Mouse (Mus musculus): ENCODE measurements around the gene Ppfia4. TPM values are rescaled to one million over a fixed set of nuclear protein-coding genes. Genes with fewer than 3 reads are reported as not detected.

Ppfia4 gene
- polyA plus RNA-seq, 1 experiment from 2014 or later = 6.7 TPM

GRCm38 (mm10) chr1:134353326-134353725, 20.6 kb upstream of the Ppfia4 start:
- H3K4me3 ChIP-seq (replicated peaks) = no peak overlapping the region
- peaks cover 87% of the 10 kb centered on the region for H3K36me3 ChIP-seq
- 98% methylated on average over 2 of the region's 2 CpGs for WGBS
- no peak overlapping the region for H3K9ac ChIP-seq (replicated peaks)
- H3K9me3 ChIP-seq = no peaks in the 10 kb centered on the region
- H3K4me2 ChIP-seq = no peak overlapping the region
- no peaks in the 10 kb centered on the region for H3K4me1 ChIP-seq (replicated peaks)
- no peak overlapping the region for H3K27ac ChIP-seq
- H3K27me3 ChIP-seq = no peaks in the 10 kb centered on the region
- ATAC-seq (ENCODE audit: insufficient number of reproducible peaks, insufficient read depth, low FRiP score, low TSS enrichment, low read depth) = no peak

GRCm38 (mm10) chr1:134347791-134348190, 15.1 kb upstream of the Ppfia4 start:
- no peak overlapping the region for H3K9ac ChIP-seq (replicated peaks)
- H3K4me1 ChIP-seq (replicated peaks) = peaks cover 15% of the 10 kb centered on the region
- H3K9me3 ChIP-seq = no peaks in the 10 kb centered on the region
- H3K4me3 ChIP-seq (replicated peaks) = no peak overlapping the region
- H3K4me2 ChIP-seq = no peak overlapping the region
- no peak overlapping the region for H3K27ac ChIP-seq
- WGBS = 92% methylated on average over 9 of the region's 9 CpGs
- no peak for ATAC-seq (ENCODE audit: insufficient number of reproducible peaks, insufficient read depth, low FRiP score, low TSS enrichment, low read depth)
- peaks cover 66% of the 10 kb centered on the region for H3K36me3 ChIP-seq
- no peaks in the 10 kb centered on the region for H3K27me3 ChIP-seq

- Histone ChIP-seq H3K4me1 (replicated peaks) (peaks cover 15% of the 10 kb centered on the region), H3K36me3 (peaks cover 38% of the 10 kb centered on the region), H3K4me3 (replicated peaks) (peak overlapping the region; percentile 54), H3K27me3 (no peaks in the 10 kb centered on the region), H3K4me2 (peak overlapping the region; percentile 94), H3K9ac (replicated peaks) (no peak overlapping the region), H3K9me3 (no peaks in the 10 kb centered on the region), H3K27ac (0 out of 2 replicates have a peak overlapping the region, but pooled peaks have one; percentile 17)
- WGBS = 71% methylated on average over 4 of the region's 4 CpGs
- no peak for ATAC-seq (ENCODE audit: insufficient number of reproducible peaks, insufficient read depth, low FRiP score, low TSS enrichment, low read depth)
Measured at GRCm38 (mm10) chr1:134345075-134345474, 12.3 kb upstream of the Ppfia4 start.

DNA sequence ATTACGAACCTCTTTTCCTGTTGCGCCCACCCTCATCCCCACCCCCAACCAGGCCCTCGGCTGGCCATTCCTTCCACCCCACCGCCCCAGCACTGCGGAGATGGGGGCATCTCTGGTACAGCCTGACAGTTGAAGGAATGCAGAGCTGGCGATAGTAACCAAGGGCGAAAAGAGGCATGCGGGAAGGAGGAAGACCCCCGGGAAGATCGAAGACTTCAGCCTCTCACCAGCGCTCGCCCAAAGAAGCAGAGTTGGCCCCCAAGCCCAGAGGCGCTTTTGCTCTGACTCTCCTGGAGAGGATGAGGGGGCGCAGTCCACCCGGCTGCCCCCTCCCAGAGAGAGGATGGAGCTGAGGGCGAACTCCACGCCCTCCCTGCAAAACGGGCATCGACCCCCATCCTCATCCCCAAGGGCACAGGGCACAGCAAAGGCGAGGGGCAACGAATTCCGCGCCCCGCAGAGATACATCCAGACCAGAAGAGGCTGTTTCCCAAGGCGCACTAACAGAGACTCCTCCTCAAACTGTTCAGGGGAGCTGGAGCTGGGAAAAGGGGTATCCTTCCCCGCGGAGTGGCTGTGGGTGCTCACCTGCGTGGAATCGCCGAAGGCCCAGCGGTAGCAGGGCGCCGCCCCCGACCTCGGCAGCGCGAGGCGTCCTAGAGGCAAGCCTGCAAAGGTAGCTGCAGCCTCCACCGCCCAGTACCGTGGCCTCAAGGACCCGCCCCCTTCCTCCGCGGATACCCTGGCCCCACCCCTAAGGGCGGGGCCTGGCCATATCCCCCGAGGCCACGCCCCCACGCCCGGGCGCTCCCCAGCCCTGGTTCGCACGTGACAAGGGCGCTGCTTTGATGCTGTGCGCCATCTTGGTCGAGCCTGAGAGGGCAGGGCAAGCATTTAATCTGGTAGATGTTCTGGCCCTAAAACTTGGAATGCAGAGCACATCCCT, 11.6 kb upstream of the Ppfia4 start:
- peak; percentile 94 for ATAC-seq (ENCODE audit: insufficient number of reproducible peaks, insufficient read depth, low FRiP score, low TSS enrichment, low read depth)
- H3K36me3 ChIP-seq = peaks cover 30% of the 10 kb centered on the region
- H3K27me3 ChIP-seq = no peaks in the 10 kb centered on the region
- H3K9me3 ChIP-seq = no peaks in the 10 kb centered on the region
- H3K4me3 ChIP-seq (replicated peaks) = peak overlapping the region; percentile 54
- WGBS = under 1% methylated on average over 54 of the region's 54 CpGs
- peak overlapping the region; percentile 17; the same call in 1 of the 2 replicates for H3K27ac ChIP-seq
- H3K4me1 ChIP-seq (replicated peaks) = peaks cover 15% of the 10 kb centered on the region
- peak overlapping the region; percentile 61 for H3K9ac ChIP-seq (replicated peaks)
- H3K4me2 ChIP-seq = peak overlapping the region; percentile 94

GRCm38 (mm10) chr1:134343567-134343966, 10.8 kb upstream of the Ppfia4 start:
- 3% methylated on average over 2 of the region's 2 CpGs for WGBS
- no peak for ATAC-seq (ENCODE audit: insufficient number of reproducible peaks, insufficient read depth, low FRiP score, low TSS enrichment, low read depth)
- Histone ChIP-seq H3K27ac (no peak overlapping the region), H3K27me3 (no peaks in the 10 kb centered on the region), H3K9me3 (no peaks in the 10 kb centered on the region), H3K9ac (replicated peaks) (no peak overlapping the region), H3K4me3 (replicated peaks) (peak overlapping the region; percentile 54), H3K36me3 (peaks cover 27% of the 10 kb centered on the region), H3K4me2 (peak overlapping the region; percentile 94), H3K4me1 (replicated peaks) (peaks cover 15% of the 10 kb centered on the region)

DNA sequence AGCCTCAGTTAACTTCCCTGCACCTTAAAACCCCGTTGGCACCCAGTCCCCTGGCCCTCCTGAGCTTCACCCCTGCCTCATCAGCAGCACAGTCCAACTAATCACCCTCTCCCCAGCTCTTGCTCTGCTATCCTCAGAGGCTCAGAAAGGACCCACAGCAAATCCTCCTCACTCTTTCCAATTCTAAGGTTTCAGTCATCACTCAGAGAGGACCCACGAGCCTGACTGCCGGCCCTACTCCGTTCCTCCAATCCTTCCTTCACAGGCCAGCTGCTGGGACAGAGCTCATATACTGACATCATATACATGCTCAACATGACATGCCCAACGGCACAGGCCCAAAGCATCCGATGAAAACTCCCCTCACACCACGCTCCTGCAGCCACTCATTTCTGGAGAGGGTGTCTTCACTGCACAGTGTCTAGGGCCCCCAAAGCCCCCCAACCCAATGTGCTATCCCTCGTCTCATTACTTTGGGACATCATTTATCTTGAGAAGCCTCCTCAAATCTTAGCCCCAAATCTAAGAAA, 10.1 kb upstream of the Ppfia4 start:
- H3K27ac ChIP-seq = no peak overlapping the region
- no peak for ATAC-seq (ENCODE audit: insufficient number of reproducible peaks, insufficient read depth, low FRiP score, low TSS enrichment, low read depth)
- peaks cover 21% of the 10 kb centered on the region for H3K36me3 ChIP-seq
- H3K27me3 ChIP-seq = no peaks in the 10 kb centered on the region
- H3K9ac ChIP-seq (replicated peaks) = no peak overlapping the region
- H3K9me3 ChIP-seq = no peaks in the 10 kb centered on the region
- H3K4me2 ChIP-seq = no peak overlapping the region
- peaks cover 15% of the 10 kb centered on the region for H3K4me1 ChIP-seq (replicated peaks)
- WGBS = 76% methylated on average over 8 of the region's 8 CpGs
- no peak overlapping the region for H3K4me3 ChIP-seq (replicated peaks)

DNA sequence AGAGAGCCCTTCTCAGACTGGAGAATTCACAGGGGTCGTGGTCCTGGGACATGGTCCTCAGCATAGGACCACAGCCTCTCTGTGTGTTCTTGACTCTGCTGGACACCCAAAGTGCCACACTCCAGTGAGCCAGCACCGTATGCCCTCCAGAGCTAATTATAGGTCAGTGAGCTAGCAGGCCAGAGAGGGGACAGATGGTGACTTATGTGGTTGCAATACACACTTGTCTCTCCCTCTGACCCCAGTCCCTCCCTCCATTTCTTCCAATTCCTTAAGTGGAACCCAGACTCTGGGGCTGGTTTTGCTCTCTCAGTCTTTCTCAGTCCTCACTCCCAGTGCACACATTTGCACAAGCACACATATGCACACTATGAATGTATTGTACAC, 9.5 kb upstream of the Ppfia4 start:
- H3K27me3 ChIP-seq = no peaks in the 10 kb centered on the region
- H3K4me3 ChIP-seq (replicated peaks) = no peak overlapping the region
- no peak overlapping the region for H3K27ac ChIP-seq
- WGBS = 68% methylated on average over 2 of the region's 2 CpGs
- no peaks in the 10 kb centered on the region for H3K9me3 ChIP-seq
- ATAC-seq (ENCODE audit: insufficient number of reproducible peaks, insufficient read depth, low FRiP score, low TSS enrichment, low read depth) = no peak
- H3K9ac ChIP-seq (replicated peaks) = no peak overlapping the region
- 0 out of 2 replicates have a peak overlapping the region, but pooled peaks have one; percentile 13 for H3K4me2 ChIP-seq
- H3K4me1 ChIP-seq (replicated peaks) = peaks cover 15% of the 10 kb centered on the region
- H3K36me3 ChIP-seq = peaks cover 16% of the 10 kb centered on the region

- no peaks in the 10 kb centered on the region for H3K27me3 ChIP-seq
- no peak overlapping the region for H3K9ac ChIP-seq (replicated peaks)
- no peaks in the 10 kb centered on the region for H3K9me3 ChIP-seq
- no peak overlapping the region for H3K27ac ChIP-seq
- peaks cover 12% of the 10 kb centered on the region for H3K36me3 ChIP-seq
- 80% methylated on average over 5 of the region's 5 CpGs for WGBS
- ATAC-seq (ENCODE audit: insufficient number of reproducible peaks, insufficient read depth, low FRiP score, low TSS enrichment, low read depth) = no peak
- H3K4me2 ChIP-seq = 0 out of 2 replicates have a peak overlapping the region, but pooled peaks have one; percentile 13
- H3K4me1 ChIP-seq (replicated peaks) = peaks cover 15% of the 10 kb centered on the region
- H3K4me3 ChIP-seq (replicated peaks) = no peak overlapping the region
Measured at GRCm38 (mm10) chr1:134341641-134342277, 9.0 kb upstream of the Ppfia4 start.

DNA sequence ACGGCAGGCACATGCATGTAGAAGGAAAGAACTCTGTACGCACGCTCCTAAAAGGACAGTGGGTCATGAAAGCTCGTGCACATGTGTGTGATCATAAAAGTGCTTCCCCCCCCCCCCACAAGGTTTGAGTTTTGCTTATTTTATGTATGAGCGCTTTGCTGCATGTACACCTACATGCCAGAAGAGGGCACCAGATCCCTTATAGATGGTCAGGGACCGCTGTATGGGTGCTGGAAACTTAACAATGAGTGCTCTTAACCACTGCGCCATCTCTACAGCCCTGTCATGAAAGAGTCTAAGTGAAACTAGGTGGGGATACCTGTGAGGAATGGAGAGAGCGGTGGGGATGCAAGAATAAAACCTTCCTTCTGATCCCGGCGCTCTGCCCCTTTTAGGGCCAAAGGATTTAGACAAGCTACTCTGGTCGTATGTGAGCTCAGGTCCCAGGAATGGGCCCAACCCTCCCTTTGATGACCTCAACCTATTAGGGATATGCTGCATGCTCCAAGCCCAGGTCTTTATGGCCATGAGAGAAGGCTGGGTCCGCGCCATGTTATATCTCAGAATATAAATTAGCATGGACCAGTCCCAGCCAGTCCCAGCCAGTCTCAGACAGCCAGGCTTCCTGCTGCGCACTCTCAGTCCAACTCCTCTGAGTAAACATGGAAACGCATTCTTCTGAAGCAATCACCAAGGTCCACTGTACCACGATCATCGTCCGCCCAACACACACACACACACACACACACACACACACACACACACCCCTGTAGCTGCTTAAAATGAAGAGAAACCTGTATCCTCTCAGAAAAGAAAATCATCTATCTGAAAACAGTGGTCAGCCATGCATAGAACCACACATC, 7.3 kb upstream of the Ppfia4 start:
- Histone ChIP-seq H3K4me1 (replicated peaks) (peaks cover 25% of the 10 kb centered on the region), H3K9ac (replicated peaks) (no peak overlapping the region), H3K4me2 (no peak overlapping the region), H3K27me3 (no peaks in the 10 kb centered on the region), H3K4me3 (replicated peaks) (no peak overlapping the region), H3K9me3 (no peaks in the 10 kb centered on the region), H3K36me3 (no peaks in the 10 kb centered on the region), H3K27ac (no peak overlapping the region)
- WGBS = 93% methylated on average over 18 of the region's 18 CpGs
- no peak for ATAC-seq (ENCODE audit: insufficient number of reproducible peaks, insufficient read depth, low FRiP score, low TSS enrichment, low read depth)

DNA sequence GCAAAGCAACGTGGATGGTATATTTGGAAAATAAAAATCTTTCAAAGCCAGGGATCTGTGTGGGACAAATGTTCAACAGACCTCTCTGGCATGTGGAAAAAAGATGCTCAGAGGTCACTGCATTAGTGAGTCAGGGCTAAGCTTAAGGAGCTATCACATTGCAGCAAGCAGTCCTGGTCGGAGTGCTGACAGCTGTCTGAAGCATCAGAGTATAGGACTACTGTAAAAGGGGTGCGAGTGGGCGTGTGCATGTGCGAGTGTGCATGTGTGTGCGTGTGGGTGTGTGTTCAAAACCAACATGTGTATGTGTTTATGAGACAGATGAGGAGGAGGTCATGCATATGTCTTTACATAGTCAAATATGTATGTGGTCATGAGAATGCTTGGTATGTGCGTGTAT, 6.4 kb upstream of the Ppfia4 start:
- Histone ChIP-seq H3K36me3 (no peaks in the 10 kb centered on the region), H3K27ac (no peak overlapping the region), H3K9me3 (no peaks in the 10 kb centered on the region), H3K4me1 (replicated peaks) (peaks cover 18% of the 10 kb centered on the region; the same call in 1 of the 2 replicates), H3K9ac (replicated peaks) (no peak overlapping the region), H3K4me3 (replicated peaks) (no peak overlapping the region), H3K27me3 (no peaks in the 10 kb centered on the region), H3K4me2 (no peak overlapping the region)
- 87% methylated on average over 7 of the region's 7 CpGs for WGBS
- no peak for ATAC-seq (ENCODE audit: insufficient number of reproducible peaks, insufficient read depth, low FRiP score, low TSS enrichment, low read depth)
